Mouse (Mus musculus) hindbrain, embryonic 12.5 days (tissue): ENCODE results near the gene Tpgs1. TPM values are rescaled to one million over a fixed set of nuclear protein-coding genes. Genes with fewer than 3 reads are reported as not detected.

ENCODE experiments used
- ATAC-seq: fragments of 200-750 bp; cut with Nextera tagmentation; 2 replicates; pipeline ENCODE4 v1.8.0; 2017; ENCODE audit warnings: moderate TSS enrichment; ENCODE audit not compliant: low FRiP score
- H3K27ac ChIP-seq: fragments of 300-500 bp; sonication (generic); 2 replicates; pipeline ENCODE4 v1.5.1; 2016; ENCODE audit warnings: mild to moderate bottlenecking
- H3K27me3 ChIP-seq: fragments of 300-500 bp; sonication (generic); 2 replicates; pipeline ENCODE4 v1.6.1; 2016; ENCODE audit warnings: mild to moderate bottlenecking
- H3K36me3 ChIP-seq: fragments of 300-500 bp; sonication (generic); 2 replicates; pipeline ENCODE4 v1.6.1; 2016; ENCODE audit warnings: mild to moderate bottlenecking
- H3K4me1 ChIP-seq: fragments of 300-500 bp; sonication (generic); 2 replicates; pipeline ENCODE4 v1.6.1; 2016
- H3K4me2 ChIP-seq: fragments of 300-500 bp; sonication (generic); replicated peaks from 2 replicates; pipeline ENCODE4 v1.6.1; 2016; ENCODE audit warnings: mild to moderate bottlenecking
- H3K4me3 ChIP-seq: fragments of 300-500 bp; sonication (generic); 2 replicates; pipeline ENCODE4 v1.5.1; 2016; ENCODE audit warnings: mild to moderate bottlenecking
- H3K9ac ChIP-seq: fragments of 300-500 bp; sonication (generic); 2 replicates; pipeline ENCODE4 v1.6.1; 2016; ENCODE audit warnings: mild to moderate bottlenecking, moderate library complexity
- H3K9me3 ChIP-seq: fragments of 300-500 bp; sonication (generic); replicated peaks from 2 replicates; pipeline ENCODE4 v1.6.1; 2016; ENCODE audit warnings: mild to moderate bottlenecking
- WGBS: fragments of 180-500 bp; shearing (Covaris S2); methylation state at CpG from one replicate; pipeline ENCODE4 v1.1.7; 2016; 5-methylcytosine and 5-hydroxymethylcytosine counted together
- polyA plus RNA-seq: library from polyadenylated mRNA; unstranded; fragments of >200 nt; fragmentation: Nextera tagmentation; extraction: Ambion mirVana; gene quantifications from 2 replicates; pipeline ENCODE4 v1.2.1, GENCODE M21; 2016

The Tpgs1 gene
- polyA plus RNA-seq, 1 experiment from 2014 or later, result 69.4 TPM

- WGBS, result 37% methylated on average over 15 of the region's 15 CpGs
- peak overlapping the region; percentile 98 for H3K27ac ChIP-seq
- peaks cover 5% of the 10 kb centered on the region; the same call in 1 of the 2 replicates for H3K36me3 ChIP-seq
- H3K4me1 ChIP-seq, result peaks cover 24% of the 10 kb centered on the region
- H3K9me3 ChIP-seq, result no peaks in the 10 kb centered on the region
- ATAC-seq, result peak; percentile 36
- H3K4me2 ChIP-seq, result peak overlapping the region; percentile 71
- H3K9ac ChIP-seq, result peak overlapping the region; percentile 93
- no peaks in the 10 kb centered on the region; the same call in 1 of the 2 replicates for H3K27me3 ChIP-seq
- peak overlapping the region; percentile 92 for H3K4me3 ChIP-seq
Measured at GRCm38 (mm10) chr10:79670071-79670888, 1.1 kb downstream of the Tpgs1 start.

GRCm38 (mm10) chr10:79671396-79672087 lies 2.4 kb downstream of the Tpgs1 start:
- Histone ChIP-seq H3K4me2 (peak overlapping the region; percentile 71; the same call in 1 of the 2 replicates), H3K36me3 (peaks cover 14% of the 10 kb centered on the region; the same call in 1 of the 2 replicates), H3K4me1 (peaks cover 24% of the 10 kb centered on the region), H3K9me3 (no peaks in the 10 kb centered on the region), H3K4me3 (no peak overlapping the region), H3K27me3 (no peaks in the 10 kb centered on the region), H3K9ac (no peak overlapping the region), H3K27ac (no peak overlapping the region)
- ATAC-seq, result no peak
- WGBS, result 68% methylated on average over 6 of the region's 6 CpGs

- H3K27ac ChIP-seq, result no peak overlapping the region
- 55% methylated on average over 3 of the region's 3 CpGs for WGBS
- peaks cover 14% of the 10 kb centered on the region; the same call in 1 of the 2 replicates for H3K36me3 ChIP-seq
- H3K4me1 ChIP-seq, result peaks cover 24% of the 10 kb centered on the region
- H3K9me3 ChIP-seq, result no peaks in the 10 kb centered on the region
- no peak overlapping the region for H3K9ac ChIP-seq
- no peak overlapping the region for H3K4me2 ChIP-seq
- ATAC-seq, result no peak
- no peaks in the 10 kb centered on the region for H3K27me3 ChIP-seq
- no peak overlapping the region for H3K4me3 ChIP-seq
Measured at GRCm38 (mm10) chr10:79672088-79672455, 2.9 kb downstream of the Tpgs1 start.

GRCm38 (mm10) chr10:79673054-79673453 lies 3.9 kb downstream of the Tpgs1 start:
- Histone ChIP-seq H3K9me3 (no peaks in the 10 kb centered on the region), H3K4me3 (no peak overlapping the region)
- no peak for ATAC-seq

GRCm38 (mm10) chr10:79675346-79676035 lies 6.3 kb downstream of the Tpgs1 start:
- Histone ChIP-seq H3K27ac (no peak overlapping the region), H3K4me2 (no peak overlapping the region), H3K27me3 (no peaks in the 10 kb centered on the region), H3K9me3 (no peaks in the 10 kb centered on the region), H3K36me3 (peaks cover 14% of the 10 kb centered on the region; the same call in 1 of the 2 replicates), H3K4me3 (no peak overlapping the region), H3K4me1 (peaks cover 13% of the 10 kb centered on the region), H3K9ac (no peak overlapping the region)
- 51% methylated on average over 44 of the region's 44 CpGs for WGBS
- ATAC-seq, result no peak

More at GRCm38 (mm10) chr10:79673054-79673453, 3.9 kb downstream of the Tpgs1 start:
- no peaks in the 10 kb centered on the region for H3K27me3 ChIP-seq
- H3K9ac ChIP-seq, result no peak overlapping the region
- peaks cover 14% of the 10 kb centered on the region; the same call in 1 of the 2 replicates for H3K36me3 ChIP-seq
- 90% methylated on average over 3 of the region's 3 CpGs for WGBS
- H3K27ac ChIP-seq, result no peak overlapping the region
- no peak overlapping the region for H3K4me2 ChIP-seq
- H3K4me1 ChIP-seq, result peaks cover 23% of the 10 kb centered on the region

GRCm38 (mm10) chr10:79680606-79681495 lies 11.7 kb downstream of the Tpgs1 start:
- WGBS, result 39% methylated on average over 11 of the region's 11 CpGs
- Histone ChIP-seq H3K27me3 (no peaks in the 10 kb centered on the region), H3K4me1 (peaks cover 24% of the 10 kb centered on the region), H3K36me3 (peaks cover 21% of the 10 kb centered on the region), H3K9ac (peak overlapping the region; percentile 50), H3K4me2 (peak overlapping the region; percentile 97), H3K27ac (peak overlapping the region; percentile 81), H3K9me3 (no peaks in the 10 kb centered on the region), H3K4me3 (peak overlapping the region; percentile 86)
- peak; percentile 26 for ATAC-seq

- H3K4me2 ChIP-seq, result peak within 1 kb of the TSS; percentile 97
- H3K27me3 ChIP-seq, result no peaks in the 10 kb centered on the region
Measured at GRCm38 (mm10) chr10:79681591-79682245, 12.5 kb downstream of the Tpgs1 start, which contains the start of gene Cdc34. Gene Cdc34 (plus strand): TSS chr10:79682195.

GRCm38 (mm10) chr10:79682551-79682915 lies 13.4 kb downstream of the Tpgs1 start:
- 1% methylated on average over 10 of the region's 10 CpGs for WGBS
- peak; percentile 2; the same call in 1 of the 2 replicates for ATAC-seq
- peak overlapping the region; percentile 89 for H3K9ac ChIP-seq
- H3K4me3 ChIP-seq, result peak overlapping the region; percentile 86
- H3K4me1 ChIP-seq, result peaks cover 24% of the 10 kb centered on the region
- H3K4me2 ChIP-seq, result peak overlapping the region; percentile 97
- H3K27me3 ChIP-seq, result no peaks in the 10 kb centered on the region
- peak overlapping the region; percentile 72 for H3K27ac ChIP-seq
- no peaks in the 10 kb centered on the region for H3K9me3 ChIP-seq
- peaks cover 35% of the 10 kb centered on the region for H3K36me3 ChIP-seq

More at GRCm38 (mm10) chr10:79681591-79682245, 12.5 kb downstream of the Tpgs1 start, which contains the start of gene Cdc34:
- peak within 1 kb of the TSS; percentile 81 for H3K27ac ChIP-seq
- peak within 1 kb of the TSS; percentile 86 for H3K4me3 ChIP-seq
- WGBS, result 0% methylated on average over 71 of the region's 84 CpGs
- H3K4me1 ChIP-seq, result peaks cover 24% of the 10 kb centered on the region
- no peaks in the 10 kb centered on the region for H3K9me3 ChIP-seq
- H3K36me3 ChIP-seq, result peaks cover 27% of the 10 kb centered on the region
- H3K9ac ChIP-seq, result peak within 1 kb of the TSS; percentile 89
- peak; percentile 95 for ATAC-seq

GRCm38 (mm10) chr10:79682916-79683582 lies 13.9 kb downstream of the Tpgs1 start:
- ATAC-seq, result no peak
- peaks cover 40% of the 10 kb centered on the region for H3K36me3 ChIP-seq
- WGBS, result 9% methylated on average over 10 of the region's 10 CpGs
- peak overlapping the region; percentile 89 for H3K9ac ChIP-seq
- H3K27ac ChIP-seq, result peak overlapping the region; percentile 72
- no peaks in the 10 kb centered on the region for H3K27me3 ChIP-seq
- H3K4me2 ChIP-seq, result peak overlapping the region; percentile 97
- H3K4me1 ChIP-seq, result peaks cover 24% of the 10 kb centered on the region
- H3K9me3 ChIP-seq, result no peaks in the 10 kb centered on the region
- peak overlapping the region; percentile 86 for H3K4me3 ChIP-seq

GRCm38 (mm10) chr10:79683726-79684640 lies 14.8 kb downstream of the Tpgs1 start:
- Histone ChIP-seq H3K4me1 (peaks cover 24% of the 10 kb centered on the region), H3K9ac (peak overlapping the region; percentile 89), H3K27ac (no peak overlapping the region), H3K9me3 (no peaks in the 10 kb centered on the region), H3K36me3 (peaks cover 49% of the 10 kb centered on the region), H3K27me3 (no peaks in the 10 kb centered on the region), H3K4me3 (peak overlapping the region; percentile 86), H3K4me2 (peak overlapping the region; percentile 97)
- WGBS, result 92% methylated on average over 6 of the region's 6 CpGs
- no peak for ATAC-seq
